Mouse (Mus musculus): ENCODE data around the gene Lrrc51.

GRCm38 (mm10) chr7:101956911-101957310 is 23.2 kb upstream of the Lrrc51 start:
- no peak for TF ChIP-seq CTCF (IDR thresholded peaks at IDR 0.05; ENCODE audit: low read depth)
- no peak for TF ChIP-seq EP300 (IDR thresholded peaks at IDR 0.05; ENCODE audit: low read depth)

Measured in heart, postnatal 0 days (tissue).